Mouse (Mus musculus) fat pad, adult 2 months (tissue): Measurements from ENCODE around the gene Tas2r135.
A peak's percentile ranks its signal among the peaks of the same experiment; 100 is the strongest.

Experiments
- DNase-seq: peaks from one replicate; pipeline ENCODE4 v3.0.0-alpha.2; 2011; ENCODE audit warnings: low read depth, low spot score; ENCODE audit errors: extremely low read depth

The Tas2r135 gene

DNA sequence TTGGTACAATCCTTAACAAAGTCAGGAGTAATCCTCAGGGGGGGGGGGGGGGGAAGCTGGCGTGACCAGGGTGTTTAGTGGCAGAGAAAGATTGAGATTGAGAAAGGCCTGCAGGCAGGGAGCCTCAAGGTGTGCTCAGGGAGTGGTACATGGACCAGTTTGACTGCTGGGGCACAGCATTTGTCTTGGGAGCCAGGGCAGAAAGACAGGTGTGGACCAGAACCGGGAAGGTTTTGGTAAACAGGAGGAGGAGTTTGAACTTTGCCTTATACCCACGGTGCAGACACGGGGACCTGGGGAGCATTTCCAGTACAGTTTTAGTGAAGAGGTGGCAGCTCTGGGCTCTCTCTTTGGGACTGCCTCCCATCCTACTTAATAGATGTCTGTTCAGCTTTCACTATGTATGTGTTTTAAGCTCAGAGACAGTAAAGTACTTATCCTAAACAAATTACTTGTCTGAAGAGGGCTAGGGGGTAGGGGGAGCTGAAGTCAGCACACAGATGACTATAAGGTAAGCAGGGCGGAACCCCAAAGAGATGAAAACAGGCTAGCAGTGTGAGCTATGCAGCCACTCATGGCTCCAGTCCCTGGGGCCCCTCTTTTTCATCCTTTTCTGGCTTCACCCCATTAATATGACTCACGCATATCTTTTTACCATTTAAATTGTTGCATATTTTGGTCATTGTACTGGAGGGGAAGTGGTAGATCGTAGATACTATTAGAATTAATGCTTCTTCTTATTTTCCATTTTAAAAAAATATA, 31.4 kb upstream of the Tas2r135 start:
- no peak for DNase-seq

- DNase-seq, result no peak
These were observed 30.5 kb upstream of the Tas2r135 start for GRCm38 (mm10) chr6:42374701-42375100.

DNA sequence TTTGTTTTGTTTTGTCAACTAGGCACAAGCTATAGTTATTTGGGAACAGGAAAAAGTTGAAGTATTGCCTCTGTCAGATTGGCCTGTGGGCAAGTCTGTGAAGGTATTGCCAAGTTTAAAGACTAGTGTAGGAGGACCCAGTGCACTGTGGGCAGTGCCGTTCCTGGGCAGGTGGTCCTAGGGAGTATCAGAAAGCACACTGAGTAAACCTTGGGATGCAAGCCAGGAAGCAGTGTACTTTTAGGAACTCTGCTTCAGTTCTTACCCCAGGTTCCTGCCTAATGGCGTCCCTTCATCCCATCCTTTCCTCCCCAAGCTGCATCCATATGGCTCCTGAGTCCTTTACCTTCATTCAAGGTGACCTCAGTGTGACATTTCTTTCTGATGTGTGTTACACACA, 30.1 kb upstream of the Tas2r135 start:
- DNase-seq, result no peak

DNA sequence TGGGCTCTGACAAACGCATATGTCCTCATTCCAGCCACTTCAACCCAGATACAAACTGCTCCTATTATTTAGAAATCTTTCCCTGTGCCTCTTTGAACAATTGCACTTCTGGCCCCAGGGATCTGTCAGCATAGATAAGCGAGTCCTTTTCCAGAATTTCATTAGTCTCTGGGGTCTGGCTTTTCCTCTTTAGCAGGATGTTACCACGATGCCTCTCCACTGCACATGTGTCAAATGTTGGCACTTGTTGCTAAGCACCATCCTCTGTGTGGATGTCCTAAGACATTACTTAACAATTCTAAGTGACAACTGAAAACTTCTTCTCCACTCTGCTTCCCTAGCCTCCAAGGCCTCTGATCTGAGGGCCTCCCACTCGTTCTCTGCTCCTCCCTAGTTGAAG, 29.2 kb upstream of the Tas2r135 start:
- DNase-seq, result no peak

- no peak for DNase-seq
These were observed 28.7 kb upstream of the Tas2r135 start for GRCm38 (mm10) chr6:42376504-42377019.

DNA sequence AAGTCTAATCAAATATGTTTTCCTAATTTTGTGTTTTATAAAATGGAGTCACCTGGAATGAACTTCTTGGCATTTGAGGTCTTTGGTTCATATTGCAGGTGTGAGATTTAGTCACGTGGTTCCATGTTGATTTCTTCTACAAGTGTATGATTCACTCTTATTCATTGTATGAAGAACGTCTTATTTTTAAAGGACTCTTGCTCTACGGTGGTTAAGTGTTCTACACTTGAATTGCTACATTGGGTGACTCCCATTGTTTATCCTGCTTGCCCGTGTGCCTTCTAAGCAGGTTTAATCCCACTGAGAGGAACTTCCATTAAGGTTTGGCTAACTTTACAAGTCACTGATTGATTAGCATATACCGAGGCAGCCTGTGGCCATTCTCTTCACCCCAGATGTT, 28.0 kb upstream of the Tas2r135 start:
- no peak for DNase-seq

GRCm38 (mm10) chr6:42379551-42379950, 25.7 kb upstream of the Tas2r135 start:
- DNase-seq, result no peak

DNA sequence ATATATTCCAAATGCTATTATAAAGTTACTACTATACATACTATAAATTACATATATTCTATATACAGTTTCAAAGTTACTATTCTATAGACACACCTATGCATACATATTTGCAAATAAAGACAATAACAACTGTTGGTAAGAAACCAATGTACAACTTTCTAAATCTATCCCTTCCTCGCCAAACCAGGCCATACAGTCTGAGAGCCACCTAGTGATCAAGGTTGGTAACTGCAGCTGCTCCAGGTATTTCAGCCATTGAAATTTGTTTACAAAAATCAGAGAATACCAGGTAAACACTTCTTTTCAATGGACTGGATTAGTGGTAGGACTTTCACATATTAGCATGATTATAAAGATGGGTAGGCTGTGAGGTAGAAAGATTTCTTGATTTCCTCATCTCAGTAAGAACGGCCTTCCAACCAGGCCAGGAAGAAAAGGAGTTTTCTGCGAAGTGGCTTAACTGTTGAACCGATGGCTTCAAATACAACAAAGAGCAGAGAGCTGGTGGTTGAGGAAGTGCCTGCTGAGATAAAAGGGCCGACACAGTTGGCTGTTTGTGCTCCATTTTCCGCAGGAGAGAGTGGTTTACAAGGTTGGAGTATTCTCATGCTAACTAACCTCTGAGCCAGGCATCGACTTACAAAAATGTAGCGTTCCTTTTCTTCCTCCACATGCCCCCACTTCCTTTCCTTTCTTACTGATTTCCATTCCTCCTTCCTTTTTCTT, 24.7 kb upstream of the Tas2r135 start:
- no peak for DNase-seq

DNA sequence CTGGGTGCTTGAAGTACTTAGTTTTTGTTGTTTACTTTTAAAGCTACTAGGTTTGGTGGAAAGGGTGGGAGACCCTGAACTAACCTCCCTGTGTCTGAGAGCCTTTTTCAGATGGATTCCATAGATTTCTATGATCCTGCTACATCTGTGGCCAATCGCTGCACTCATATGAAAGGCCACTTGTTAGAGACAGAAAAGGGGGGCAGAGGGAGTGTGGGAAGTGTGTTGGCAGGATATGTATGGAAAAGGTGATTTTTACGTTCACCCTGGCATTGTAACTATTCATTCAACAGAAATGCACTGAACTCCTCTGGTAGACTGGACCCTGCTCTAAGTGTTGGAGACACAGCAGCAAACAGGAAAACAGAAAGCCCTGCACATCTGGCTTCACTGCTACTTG, 24.0 kb upstream of the Tas2r135 start:
- DNase-seq, result no peak

GRCm38 (mm10) chr6:42381916-42382381, 23.3 kb upstream of the Tas2r135 start:
- peak; percentile 30 for DNase-seq

DNA sequence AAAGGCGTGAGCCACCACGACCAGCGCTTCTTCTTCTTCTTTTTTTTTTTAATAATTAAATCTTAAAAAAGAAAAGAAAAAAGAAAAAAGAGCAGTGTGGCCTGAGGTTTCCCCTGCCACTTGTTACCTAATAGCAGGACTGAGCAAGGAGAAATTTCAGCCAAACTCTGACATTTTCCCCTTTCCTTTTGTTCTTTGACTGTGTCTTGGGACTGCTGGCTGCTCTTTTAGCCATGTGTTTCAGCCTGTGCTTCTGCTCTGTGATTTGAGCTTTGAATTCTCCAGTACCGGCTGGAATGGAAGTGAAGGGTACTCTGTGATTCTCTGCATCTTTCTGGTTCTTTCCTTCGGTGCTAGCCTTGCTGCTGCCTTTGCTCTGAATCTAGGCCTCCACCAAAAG, 21.9 kb upstream of the Tas2r135 start:
- DNase-seq, result no peak

DNA sequence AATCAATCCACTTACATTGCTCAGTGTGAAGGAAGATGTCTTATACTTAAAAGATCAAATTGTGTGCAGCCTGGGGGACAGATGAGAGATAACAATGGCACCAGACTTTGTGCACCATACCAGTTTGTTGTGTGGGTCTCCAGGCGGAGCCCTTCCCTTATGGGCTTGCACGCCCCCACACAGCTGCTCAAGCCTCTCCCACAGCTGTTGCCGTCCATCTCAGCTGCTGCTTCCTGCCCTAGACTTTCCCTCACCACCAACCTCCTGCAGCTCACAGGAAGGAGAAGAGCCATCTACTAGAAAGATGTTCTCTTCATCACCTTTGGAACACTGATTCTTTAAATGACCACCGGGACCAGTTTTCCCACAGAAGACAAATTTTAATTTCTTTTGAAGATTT, 19.6 kb upstream of the Tas2r135 start:
- DNase-seq, result no peak

- no peak for DNase-seq
These were observed 13.4 kb upstream of the Tas2r135 start for GRCm38 (mm10) chr6:42391796-42392330.

- DNase-seq, result peak; percentile 96
These were observed 9.0 kb upstream of the Tas2r135 start for GRCm38 (mm10) chr6:42395960-42396809.

DNA sequence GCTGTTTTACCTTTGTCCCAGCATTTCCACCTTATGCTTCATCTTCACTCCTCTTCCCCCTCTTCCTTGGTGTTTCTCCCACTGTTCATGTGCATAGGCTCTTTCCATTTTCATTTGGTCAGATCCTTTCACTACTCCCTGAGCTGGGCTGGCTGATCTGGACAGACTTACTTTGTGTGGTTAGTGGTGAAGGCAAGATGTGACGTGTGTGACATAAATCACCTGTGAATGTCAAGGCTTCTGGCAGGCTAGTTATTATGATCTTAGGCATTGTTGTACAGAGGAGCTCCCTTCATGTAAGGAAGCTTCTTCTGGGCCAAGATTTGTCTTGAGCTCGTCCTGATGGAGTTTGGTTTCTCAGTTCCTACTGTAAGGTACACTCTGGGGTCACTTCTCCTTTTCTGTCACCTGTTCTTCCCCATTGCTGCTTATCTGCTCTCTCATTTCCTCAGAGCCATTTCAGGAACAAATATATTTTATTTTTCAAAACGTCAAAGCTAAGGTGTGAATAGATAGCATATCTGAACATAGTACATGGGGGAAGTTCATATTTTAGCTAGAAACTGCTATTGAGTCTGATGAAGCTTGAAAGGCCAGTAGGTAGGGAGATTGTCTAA, 8.1 kb upstream of the Tas2r135 start:
- no peak for DNase-seq

GRCm38 (mm10) chr6:42398285-42398684, 6.9 kb upstream of the Tas2r135 start:
- no peak for DNase-seq

GRCm38 (mm10) chr6:42398998-42399397, 6.2 kb upstream of the Tas2r135 start:
- no peak for DNase-seq

DNA sequence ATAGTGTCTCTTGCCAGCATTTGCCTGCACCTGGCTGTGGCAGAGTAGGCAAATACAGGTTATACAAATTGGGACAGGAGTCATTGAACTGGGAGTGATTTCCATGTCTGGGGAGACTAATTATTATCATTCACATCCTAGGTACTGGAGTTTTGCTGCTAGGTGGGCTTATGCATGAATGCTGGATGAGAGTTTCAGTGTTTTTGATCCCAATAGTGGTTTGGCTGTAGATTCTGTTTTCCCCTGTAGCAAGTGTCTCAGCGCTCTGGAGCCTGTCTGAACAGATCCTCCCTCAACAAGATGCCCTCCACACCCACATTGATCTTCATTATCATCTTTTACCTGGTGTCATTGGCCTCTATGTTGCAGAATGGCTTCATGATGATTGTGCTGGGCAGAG, 5.3 kb upstream of the Tas2r135 start, which contains the start of gene Tas2r143:
Gene Tas2r143, plus strand, starts transcription at position 301 of the 400 bp plus-strand sequence.
- DNase-seq, result no peak

GRCm38 (mm10) chr6:42419443-42419842, 14.2 kb downstream of the Tas2r135 start:
- no peak for DNase-seq

DNA sequence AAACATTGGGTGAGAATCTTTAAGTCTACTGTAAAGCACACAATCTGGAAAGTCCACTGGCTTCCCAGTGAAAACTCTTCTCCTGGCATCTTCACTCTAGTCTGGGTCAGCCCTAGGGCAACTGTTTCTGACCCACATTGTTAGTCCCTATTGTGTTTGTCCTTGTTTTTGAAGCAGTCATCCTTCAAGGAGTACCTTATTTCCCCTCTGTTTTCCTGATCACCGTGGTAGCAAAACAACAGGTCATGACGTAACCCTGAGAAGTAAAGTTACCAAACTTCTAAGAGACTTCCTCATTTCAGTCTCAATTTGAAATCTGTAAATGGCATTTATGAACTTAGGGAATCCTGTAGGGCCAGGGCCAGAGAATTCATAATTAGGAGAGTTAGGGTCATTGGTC, 16.2 kb downstream of the Tas2r135 start:
- DNase-seq, result no peak
